Mouse (Mus musculus): ENCODE data around the gene Rad9a.

Rad9a gene

DNA sequence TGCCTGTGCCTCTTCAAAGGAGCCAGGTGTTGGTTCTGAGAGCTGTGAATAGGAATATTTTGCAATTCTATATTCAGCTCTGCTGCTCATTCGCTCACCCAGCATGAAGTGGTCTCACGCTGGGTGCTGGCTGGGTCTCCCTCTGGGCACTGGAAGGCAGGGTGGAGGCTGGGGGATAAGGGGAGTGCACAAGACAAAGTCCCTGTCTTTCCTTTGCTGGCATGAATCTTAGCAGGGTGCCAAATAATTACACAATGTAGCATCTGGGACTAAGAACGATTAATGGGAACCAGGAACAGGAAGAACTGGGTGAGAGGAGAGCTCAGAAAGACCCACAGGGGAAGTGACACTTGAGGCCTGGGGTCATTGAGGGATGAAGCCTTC lies 54.4 kb downstream of the Rad9a start:
- in situ Hi-C loops (cut with MboI, MseI), result no loop called here

DNA sequence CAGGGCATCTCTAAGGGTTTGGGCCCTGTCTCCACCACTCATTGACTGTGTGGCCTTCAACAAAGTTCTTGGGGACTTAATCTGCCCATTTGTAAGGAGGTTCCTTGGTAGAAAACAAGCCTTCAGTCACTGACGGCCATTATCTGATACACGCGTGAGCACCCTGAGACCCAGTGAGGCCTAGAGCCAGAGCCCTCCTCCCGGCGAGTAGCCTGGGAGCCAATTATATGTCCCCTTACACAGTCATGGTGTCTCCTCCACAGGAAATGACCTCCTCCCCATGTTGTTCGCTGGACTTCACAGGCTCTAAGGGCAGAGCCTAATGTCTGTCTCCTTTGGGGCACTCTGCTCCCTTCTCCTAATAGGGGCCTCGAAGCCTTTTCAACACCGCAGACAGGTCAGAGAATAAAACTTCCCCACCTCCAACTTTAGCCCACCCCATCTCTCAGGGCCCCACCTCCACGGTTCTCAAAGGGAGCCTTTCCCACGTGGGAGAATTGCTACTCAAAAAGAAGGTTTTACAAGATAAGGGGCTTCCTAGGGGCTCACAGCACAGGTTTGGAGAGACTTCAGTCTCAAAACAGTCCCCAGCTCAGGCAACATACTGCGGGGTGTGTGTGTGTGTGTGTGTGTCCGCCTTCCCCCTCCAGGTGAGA lies 55.0 kb downstream of the Rad9a start:
- in situ Hi-C loops (cut with MboI, MseI), result no loop called here

DNA sequence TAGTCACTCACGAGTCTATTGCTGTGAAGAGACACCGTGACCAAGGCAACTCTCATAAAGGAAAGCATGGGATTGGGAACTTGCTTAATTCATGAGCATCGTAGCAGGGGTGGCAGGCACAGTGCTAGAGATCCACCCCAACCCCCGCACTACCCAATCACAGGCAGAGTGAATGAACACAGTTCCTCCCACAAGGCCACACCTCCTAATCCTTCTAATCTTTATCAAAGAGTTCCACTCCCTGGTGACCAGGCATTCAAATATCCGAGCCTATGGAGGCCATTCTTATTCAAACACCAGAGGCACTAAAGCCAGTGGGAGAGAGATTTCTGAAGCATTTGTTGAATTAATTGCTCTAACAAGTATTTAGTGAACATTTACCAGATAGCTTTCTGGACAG lies 55.5 kb downstream of the Rad9a start:
- in situ Hi-C loops (cut with MboI, MseI), result no loop called here
